ENCODE assay signal across 27 mouse cellular contexts in the genomic region with DNA sequence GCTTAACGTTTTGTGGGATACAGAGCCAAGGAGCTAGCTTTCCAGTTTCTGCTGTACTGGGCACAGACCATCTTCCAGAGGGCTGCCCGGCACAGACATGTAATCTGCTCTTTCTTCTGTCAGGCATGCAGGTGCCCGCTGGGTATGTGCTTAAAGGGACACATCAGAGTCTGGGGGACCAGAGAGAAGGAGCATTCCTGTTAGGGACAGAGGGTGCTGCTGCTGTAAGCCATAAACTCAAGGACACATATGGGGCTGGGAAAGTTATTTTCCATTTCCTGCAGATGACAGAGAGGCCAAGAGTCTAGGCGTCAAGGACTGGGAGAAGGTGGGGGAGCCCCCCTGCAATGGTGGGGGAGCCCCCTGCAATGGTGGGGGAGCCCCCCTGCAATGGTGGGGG.
DNase-seq lines count a peak whose midpoint lies in the region; ATAC-seq and TF ChIP-seq lines count a peak whose summit lies in the region.
"Had no signal": no experiment of that assay in that cellular context is flagged by ENCODE, and none has a peak within 500 bp of the region (broad histone marks: within the 10 kb centered on the region; RNA-seq: fewer than 3 reads in every experiment).

No protein-coding gene starts in this region.

- no peak overlapping the region for H3K9ac ChIP-seq in heart, embryonic 15.5 days
- H3K9ac ChIP-seq in heart, postnatal 0 days (replicated peaks; ENCODE audit: low read depth, low read length) = peak overlapping the region; percentile 45; the same call in 1 of the 2 replicates
- H3K9ac ChIP-seq: embryonic facial prominence, embryonic 12.5 days; hindbrain, embryonic 12.5 days; liver, embryonic 15.5 days; lung, embryonic 15.5 days; neural tube, embryonic 12.5 days; stomach, embryonic 15.5 days had no signal

- no peaks in the 10 kb centered on the region for H3K36me3 ChIP-seq in heart, embryonic 15.5 days
- H3K36me3 ChIP-seq in heart, postnatal 0 days (replicated peaks; ENCODE audit: control insufficient read depth, insufficient read depth, low read length) = no peaks in the 10 kb centered on the region
- H3K36me3 ChIP-seq: embryonic facial prominence, embryonic 12.5 days; hindbrain, embryonic 12.5 days; limb, embryonic 10.5 days; liver, embryonic 15.5 days; lung, embryonic 15.5 days; neural tube, embryonic 12.5 days; stomach, embryonic 15.5 days had no signal

- H3K27me3 ChIP-seq in heart, embryonic 15.5 days = no peaks in the 10 kb centered on the region
- H3K27me3 ChIP-seq in heart, postnatal 0 days (ENCODE audit: control insufficient read depth, insufficient read depth, low read length) = no peaks in the 10 kb centered on the region
- H3K27me3 ChIP-seq: hindbrain, embryonic 12.5 days; lung, embryonic 15.5 days; neural tube, embryonic 12.5 days; stomach, embryonic 15.5 days had no signal

- 63% methylated on average over 4 of the region's 4 CpGs for WGBS in heart, embryonic 15.5 days
- WGBS in heart, postnatal 0 days = 28% methylated on average over 4 of the region's 4 CpGs

- H3K4me1 ChIP-seq in heart, embryonic 15.5 days (replicated peaks) = peaks cover 39% of the 10 kb centered on the region
- peaks cover 37% of the 10 kb centered on the region for H3K4me1 ChIP-seq in heart, postnatal 0 days (ENCODE audit: control insufficient read depth, insufficient read depth)
- H3K4me1 ChIP-seq: embryonic facial prominence, embryonic 12.5 days had no signal

- no peak overlapping the region for H3K4me2 ChIP-seq in heart, embryonic 15.5 days
- H3K4me2 ChIP-seq in heart, postnatal 0 days (ENCODE audit: low read depth, low read length) = no peak overlapping the region
- H3K4me2 ChIP-seq: embryonic facial prominence, embryonic 12.5 days; hindbrain, embryonic 12.5 days; liver, embryonic 15.5 days; lung, embryonic 15.5 days; neural tube, embryonic 12.5 days; stomach, embryonic 15.5 days had no signal

- ATAC-seq in heart, embryonic 15.5 days (replicated peaks; ENCODE audit: insufficient number of reproducible peaks, insufficient read depth, low FRiP score, low read depth) = no peak
- ATAC-seq in heart, postnatal 0 days (ENCODE audit: insufficient read depth, low read depth) = no peak
- ATAC-seq: activated CD4-positive, CD25-positive, alpha-beta regulatory T cell, adult 4 months had no signal

- H3K4me3 ChIP-seq in heart, embryonic 15.5 days = no peak overlapping the region
- no peak overlapping the region for H3K4me3 ChIP-seq in heart, postnatal 0 days (ENCODE audit: low read depth, low read length)
- H3K4me3 ChIP-seq: embryonic facial prominence, embryonic 12.5 days; gastrocnemius, adult 2 months; hindbrain, embryonic 12.5 days; limb, embryonic 10.5 days; liver, embryonic 15.5 days; lung, embryonic 15.5 days; megakaryocyte, embryonic 14.5 days; neural tube, embryonic 12.5 days; stomach, embryonic 15.5 days had no signal

- no peaks in the 10 kb centered on the region for H3K9me3 ChIP-seq in heart, embryonic 15.5 days (replicated peaks)
- H3K9me3 ChIP-seq in heart, postnatal 0 days (replicated peaks; ENCODE audit: control insufficient read depth, low read length) = peaks cover 5% of the 10 kb centered on the region; the same call in 1 of the 2 replicates
- H3K9me3 ChIP-seq: embryonic facial prominence, embryonic 12.5 days; liver, embryonic 15.5 days; lung, embryonic 15.5 days; stomach, embryonic 15.5 days had no signal

- peak overlapping the region; percentile 99 for H3K27ac ChIP-seq in heart, embryonic 15.5 days
- H3K27ac ChIP-seq in heart, postnatal 0 days (ENCODE audit: low read depth) = peak overlapping the region; percentile 98
- H3K27ac ChIP-seq: embryonic facial prominence, embryonic 12.5 days; gastrocnemius, adult 2 months; hindbrain, embryonic 12.5 days; limb, embryonic 10.5 days; liver, embryonic 15.5 days; lung, embryonic 15.5 days; neural tube, embryonic 12.5 days; stomach, embryonic 15.5 days had no signal

- peak; percentile 87 for DNase-seq in heart, adult 11 months
- DNase-seq in heart, postnatal 4 days = no peak
- no peak for DNase-seq in heart, adult 8-10 months (ENCODE audit: low spot score)
- DNase-seq in B cell, adult 2 months = peak; percentile 30 to 31
- no peak for DNase-seq in heart, postnatal 0 days (ENCODE audit: low spot score)
- no peak for DNase-seq in right cerebral cortex, postnatal 36 days (ENCODE audit: low spot score in 2 of 2)
- DNase-seq: adrenal gland, adult 8-10 months; cerebellum, adult 2 months; cerebellum, postnatal 25 days; gastrocnemius, adult 2 months; kidney, adult 11 months; liver; lung, postnatal 36 days; midbrain, embryonic 14.5 days; retina, postnatal 1 day; right cerebral cortex, postnatal 25 days; thymus, postnatal 25 days had no signal

- no peak for TF ChIP-seq EP300 in heart, postnatal 0 days (IDR thresholded peaks at IDR 0.05; ENCODE audit: low read depth)

- TF ChIP-seq CTCF in heart, postnatal 0 days (IDR thresholded peaks at IDR 0.05; ENCODE audit: low read depth) = no peak

Comparison
In these comparisons a context has a peak if more than half of its experiments do, and no peak if none do; other contexts are left out.
1. DNase-seq: peak in heart, adult 11 months (single experiment) and B cell, adult 2 months (2 of 2); none in heart, postnatal 4 days (single experiment), heart, adult 8-10 months (single experiment), heart, postnatal 0 days (single experiment) and right cerebral cortex, postnatal 36 days (0 of 2).